Mouse (Mus musculus) heart, embryonic 12.5 days (tissue): ENCODE results near the gene Klrb1f. TPM values are rescaled to one million over a fixed set of nuclear protein-coding genes. Genes with fewer than 3 reads are reported as not detected.
"Not testable (repeated sequence)": the region's sequence is repeated elsewhere in the genome, so short reads cannot be mapped to it uniquely, and the experiment has no call there.

ENCODE experiments used
- ATAC-seq: fragments of 200-750 bp; cut with Nextera tagmentation; 2 replicates; pipeline ENCODE4 v1.8.0; 2017; ENCODE audit warnings: moderate TSS enrichment, moderate library complexity; ENCODE audit not compliant: insufficient number of reproducible peaks, low FRiP score
- H3K27ac ChIP-seq: fragments of 300-500 bp; sonication (generic); 2 replicates; pipeline ENCODE4 v1.5.1; 2016; ENCODE audit warnings: mild to moderate bottlenecking, moderate library complexity; ENCODE audit not compliant: poor library complexity, severe bottlenecking
- H3K27me3 ChIP-seq: fragments of 300-500 bp; sonication (generic); replicated peaks from 2 replicates; pipeline ENCODE4 v1.6.1; 2016; ENCODE audit warnings: mild to moderate bottlenecking, moderate library complexity
- H3K36me3 ChIP-seq: fragments of 300-500 bp; sonication (generic); 2 replicates; pipeline ENCODE4 v1.6.1; 2016; ENCODE audit warnings: mild to moderate bottlenecking, moderate library complexity
- H3K4me1 ChIP-seq: fragments of 300-500 bp; sonication (generic); replicated peaks from 2 replicates; pipeline ENCODE4 v1.6.1; 2016; ENCODE audit warnings: mild to moderate bottlenecking
- H3K4me2 ChIP-seq: fragments of 300-500 bp; sonication (generic); 2 replicates; pipeline ENCODE4 v1.6.1; 2016; ENCODE audit warnings: mild to moderate bottlenecking, moderate library complexity
- H3K4me3 ChIP-seq: fragments of 300-500 bp; sonication (generic); 2 replicates; pipeline ENCODE4 v1.5.1; 2016; ENCODE audit warnings: mild to moderate bottlenecking
- H3K9ac ChIP-seq: fragments of 300-500 bp; sonication (generic); 2 replicates; pipeline ENCODE4 v1.6.1; 2016; ENCODE audit warnings: mild to moderate bottlenecking, moderate library complexity
- H3K9me3 ChIP-seq: fragments of 300-500 bp; sonication (generic); replicated peaks from 2 replicates; pipeline ENCODE4 v1.6.1; 2016; ENCODE audit warnings: mild to moderate bottlenecking, moderate library complexity
- WGBS: fragments of 180-500 bp; shearing (Covaris S2); methylation state at CpG from one replicate; pipeline ENCODE4 v1.1.7; 2016; 5-methylcytosine and 5-hydroxymethylcytosine counted together
- polyA plus RNA-seq: library from polyadenylated mRNA; unstranded; fragments of >200 nt; fragmentation: Nextera tagmentation; extraction: Ambion mirVana; gene quantifications from 2 replicates; pipeline ENCODE4 v1.2.1, GENCODE M21; 2016

The Klrb1f gene
- polyA plus RNA-seq, 1 experiment from 2014 or later: not detected

DNA sequence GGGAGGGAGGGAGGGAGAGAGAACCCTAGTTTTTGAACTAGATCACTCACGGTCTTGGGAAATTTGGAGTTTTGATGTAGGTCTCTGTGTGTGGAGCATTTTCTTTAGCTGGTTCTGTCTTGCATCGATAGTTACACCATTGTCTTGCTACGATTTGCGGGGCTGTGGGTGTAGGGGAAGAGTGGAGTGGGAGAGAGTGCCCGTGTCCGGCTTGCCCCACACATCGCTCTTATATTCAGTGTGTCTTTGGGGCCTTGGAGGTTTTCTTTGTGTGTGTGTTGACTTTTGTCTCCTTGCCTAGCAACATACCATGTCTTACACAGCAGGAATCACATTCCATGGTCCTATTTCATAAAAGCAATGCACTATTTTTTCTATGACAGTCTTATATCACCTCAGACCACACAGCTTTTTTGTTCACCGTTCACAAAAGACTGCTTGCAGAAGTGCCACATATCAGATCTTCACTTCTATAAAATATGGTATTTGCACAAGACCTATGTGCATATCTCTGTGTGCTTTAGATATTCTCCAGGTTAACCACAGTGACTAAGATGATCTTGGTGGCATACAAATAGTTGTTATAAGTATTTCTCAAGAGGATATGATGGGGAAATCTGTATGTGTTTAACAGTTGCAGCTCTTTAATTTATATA is 4.0 kb downstream of the Klrb1f start:
- Histone ChIP-seq H3K4me1 (0 out of 2 replicates have a peak, but pooled peaks cover 2% of the 10 kb centered on the region), H3K9me3 (no peaks in the 10 kb centered on the region), H3K27me3 (no peaks in the 10 kb centered on the region), H3K9ac (0 out of 2 replicates have a peak overlapping the region, but pooled peaks have one; percentile 52), H3K4me3 (peak overlapping the region; percentile 56), H3K36me3 (no peaks in the 10 kb centered on the region), H3K4me2 (peak overlapping the region; percentile 70), H3K27ac (no peak overlapping the region)
- WGBS: 2% methylated on average over 8 of the region's 8 CpGs
- no peak for ATAC-seq

- 0 out of 2 replicates have a peak, but pooled peaks cover 2% of the 10 kb centered on the region for H3K4me1 ChIP-seq
- no peak overlapping the region for H3K4me3 ChIP-seq
- no peaks in the 10 kb centered on the region for H3K27me3 ChIP-seq
- no peak overlapping the region for H3K9ac ChIP-seq
- H3K27ac ChIP-seq: no peak overlapping the region
- no peak overlapping the region for H3K4me2 ChIP-seq
- no peaks in the 10 kb centered on the region for H3K9me3 ChIP-seq
- no peak for ATAC-seq
- WGBS: 71% methylated on average over 3 of the region's 3 CpGs
- no peaks in the 10 kb centered on the region for H3K36me3 ChIP-seq
These were observed 5.4 kb downstream of the Klrb1f start for GRCm38 (mm10) chr6:129051086-129051485.

DNA sequence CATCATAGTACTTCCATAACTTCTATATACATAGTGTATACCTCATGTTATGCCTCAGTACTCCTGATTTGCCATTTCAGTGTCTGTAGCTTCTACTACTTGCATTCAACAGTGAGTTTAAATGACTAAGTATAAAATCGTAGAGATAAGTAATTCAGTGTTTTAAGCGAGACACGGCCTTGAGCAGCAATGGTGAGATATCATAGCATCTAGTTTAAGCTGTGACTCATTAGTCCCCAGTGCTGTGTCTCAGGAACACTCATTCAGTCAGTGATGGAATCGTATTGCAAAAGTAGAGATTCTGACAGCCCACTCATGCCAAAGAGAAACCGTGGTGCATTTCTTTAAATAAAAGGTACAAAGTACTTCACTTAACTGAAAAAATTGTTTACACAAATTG is 6.0 kb downstream of the Klrb1f start:
- no peak for ATAC-seq
- Histone ChIP-seq H3K4me3 (no peak overlapping the region), H3K27me3 (no peaks in the 10 kb centered on the region), H3K9me3 (no peaks in the 10 kb centered on the region), H3K36me3 (no peaks in the 10 kb centered on the region), H3K4me2 (no peak overlapping the region), H3K27ac (no peak overlapping the region), H3K4me1 (0 out of 2 replicates have a peak, but pooled peaks cover 2% of the 10 kb centered on the region), H3K9ac (no peak overlapping the region)
- WGBS: 74% methylated on average over 5 of the region's 5 CpGs

DNA sequence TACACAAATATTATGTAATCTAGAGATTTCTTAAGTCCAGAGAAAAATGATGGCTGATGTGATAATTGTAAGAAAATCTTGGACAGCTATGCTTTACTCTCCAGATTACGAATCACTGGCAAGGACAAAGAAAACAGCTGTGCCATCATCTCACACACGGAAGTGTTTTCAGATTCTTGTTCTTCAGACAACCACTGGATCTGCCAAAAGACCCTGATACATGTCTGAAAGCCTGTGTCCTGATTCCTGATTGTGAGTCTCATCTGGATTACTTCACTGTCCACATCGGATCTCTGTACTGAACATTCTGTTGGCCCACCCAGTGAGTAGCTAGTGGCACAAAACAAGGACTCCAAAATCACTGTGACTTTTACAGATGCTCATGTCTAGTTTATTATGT is 10.5 kb downstream of the Klrb1f start:
- Histone ChIP-seq H3K9me3 (no peaks in the 10 kb centered on the region), H3K27ac (no peak overlapping the region), H3K36me3 (no peaks in the 10 kb centered on the region), H3K27me3 (no peaks in the 10 kb centered on the region), H3K4me1 (no peaks in the 10 kb centered on the region), H3K9ac (no peak overlapping the region), H3K4me2 (no peak overlapping the region), H3K4me3 (no peak overlapping the region)
- ATAC-seq: no peak
- WGBS: 80% methylated on average over 3 of the region's 3 CpGs

GRCm38 (mm10) chr6:129058013-129058412 is 12.3 kb downstream of the Klrb1f start:
- Histone ChIP-seq H3K4me2 (no peak overlapping the region), H3K36me3 (no peaks in the 10 kb centered on the region), H3K9me3 (no peaks in the 10 kb centered on the region), H3K27me3 (no peaks in the 10 kb centered on the region), H3K4me3 (no peak overlapping the region), H3K4me1 (no peaks in the 10 kb centered on the region), H3K27ac (no peak overlapping the region), H3K9ac (no peak overlapping the region)
- ATAC-seq: no peak

DNA sequence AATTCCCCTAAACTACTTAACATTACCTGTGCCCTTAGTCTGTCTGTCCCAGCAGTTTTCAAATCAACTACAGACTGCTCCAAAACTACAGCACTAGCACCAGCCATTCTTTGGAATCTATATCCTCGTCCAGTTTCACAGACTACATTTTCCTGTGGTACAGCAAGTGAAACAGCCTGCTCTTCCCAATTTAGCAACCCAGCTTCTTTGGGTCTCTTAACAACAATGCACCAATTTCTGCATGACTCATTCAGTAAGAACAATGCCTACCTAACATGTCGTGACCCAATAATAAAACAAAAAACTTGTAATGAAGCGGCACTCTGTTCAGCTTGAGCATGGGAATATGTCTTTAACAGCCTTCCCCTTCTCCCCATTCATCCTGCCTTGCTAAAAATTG is 19.7 kb downstream of the Klrb1f start:
- no peaks in the 10 kb centered on the region for H3K27me3 ChIP-seq
- no peaks in the 10 kb centered on the region for H3K4me1 ChIP-seq
- no peak overlapping the region for H3K27ac ChIP-seq
- ATAC-seq: no peak
- H3K9me3 ChIP-seq: no peaks in the 10 kb centered on the region
- 64% methylated on average over 3 of the region's 3 CpGs for WGBS
- no peaks in the 10 kb centered on the region for H3K36me3 ChIP-seq
- no peak overlapping the region for H3K9ac ChIP-seq
- no peak overlapping the region for H3K4me3 ChIP-seq
- H3K4me2 ChIP-seq: no peak overlapping the region

DNA sequence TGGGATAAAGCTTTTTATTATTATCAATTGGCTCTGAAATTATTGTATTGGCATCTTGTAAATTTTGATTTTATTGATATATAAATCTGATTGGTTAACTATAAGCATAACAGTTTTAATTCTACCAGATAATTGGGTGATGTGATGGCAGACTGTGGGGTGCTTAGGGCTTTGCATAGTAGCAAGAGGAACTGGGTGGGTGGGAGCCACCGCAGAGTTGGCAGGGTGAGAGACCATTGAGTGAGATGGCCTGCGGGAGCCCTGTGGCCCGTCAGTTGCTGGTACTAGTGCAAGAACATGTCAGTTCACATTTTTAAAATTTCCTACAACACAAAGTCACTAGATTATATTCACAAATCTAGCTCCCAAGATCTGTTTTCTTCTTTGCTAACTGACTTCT is 20.2 kb downstream of the Klrb1f start:
- no peaks in the 10 kb centered on the region for H3K9me3 ChIP-seq
- H3K9ac ChIP-seq: no peak overlapping the region
- ATAC-seq: no peak
- H3K4me2 ChIP-seq: no peak overlapping the region
- no peaks in the 10 kb centered on the region for H3K36me3 ChIP-seq
- H3K27ac ChIP-seq: no peak overlapping the region
- 88% methylated on average over 3 of the region's 3 CpGs for WGBS
- no peaks in the 10 kb centered on the region for H3K27me3 ChIP-seq
- no peak overlapping the region for H3K4me3 ChIP-seq
- H3K4me1 ChIP-seq: no peaks in the 10 kb centered on the region

DNA sequence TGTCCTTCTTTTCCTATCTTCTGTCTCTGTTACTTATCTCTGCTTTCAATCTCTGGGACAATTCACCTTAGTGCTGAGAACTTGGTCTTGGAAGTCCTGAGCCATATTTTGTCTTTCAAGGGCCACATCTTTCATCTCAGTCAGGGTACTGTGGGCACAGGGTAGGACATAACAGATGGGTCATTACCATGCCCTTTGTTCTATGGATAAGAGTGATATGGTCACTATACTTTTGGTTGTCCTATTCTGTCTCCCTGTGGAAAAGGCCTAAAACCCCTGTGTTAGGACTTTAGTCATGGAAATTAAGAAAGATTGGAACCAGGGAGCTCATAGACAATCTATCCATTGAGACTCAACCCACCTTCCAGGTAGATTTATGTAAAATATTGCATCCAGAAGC is 20.8 kb downstream of the Klrb1f start:
- Histone ChIP-seq H3K27me3 (no peaks in the 10 kb centered on the region), H3K9ac (no peak overlapping the region), H3K4me1 (no peaks in the 10 kb centered on the region), H3K4me2 (no peak overlapping the region), H3K4me3 (no peak overlapping the region), H3K9me3 (no peaks in the 10 kb centered on the region), H3K27ac (no peak overlapping the region), H3K36me3 (no peaks in the 10 kb centered on the region)
- no peak for ATAC-seq

DNA sequence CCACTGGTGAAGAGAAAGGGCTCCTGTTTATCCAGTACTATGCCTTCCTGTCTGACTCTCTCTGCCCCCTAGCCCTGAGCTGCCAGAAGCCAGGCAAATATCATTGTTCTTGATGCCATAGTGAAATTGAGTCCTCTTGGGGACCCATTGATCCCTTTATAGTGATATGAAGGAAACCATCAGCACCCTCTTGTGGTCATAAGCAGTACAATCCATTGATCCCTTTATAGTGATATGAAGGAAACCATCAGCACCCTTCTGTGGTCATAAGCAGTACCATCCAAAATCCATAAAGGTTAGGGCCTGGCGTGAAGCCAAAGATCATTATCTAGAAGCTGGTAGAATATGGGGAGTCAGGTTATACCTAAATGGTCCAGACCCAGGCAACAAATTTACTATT is 21.3 kb downstream of the Klrb1f start:
- H3K9me3 ChIP-seq: no peaks in the 10 kb centered on the region
- H3K4me2 ChIP-seq: no peak overlapping the region
- no peaks in the 10 kb centered on the region for H3K27me3 ChIP-seq
- H3K9ac ChIP-seq: no peak overlapping the region
- H3K4me3 ChIP-seq: no peak overlapping the region
- no peaks in the 10 kb centered on the region for H3K4me1 ChIP-seq
- no peak overlapping the region for H3K27ac ChIP-seq
- H3K36me3 ChIP-seq: no peaks in the 10 kb centered on the region
- ATAC-seq: no peak
- 68% methylated on average over 1 of the region's 1 CpGs for WGBS

DNA sequence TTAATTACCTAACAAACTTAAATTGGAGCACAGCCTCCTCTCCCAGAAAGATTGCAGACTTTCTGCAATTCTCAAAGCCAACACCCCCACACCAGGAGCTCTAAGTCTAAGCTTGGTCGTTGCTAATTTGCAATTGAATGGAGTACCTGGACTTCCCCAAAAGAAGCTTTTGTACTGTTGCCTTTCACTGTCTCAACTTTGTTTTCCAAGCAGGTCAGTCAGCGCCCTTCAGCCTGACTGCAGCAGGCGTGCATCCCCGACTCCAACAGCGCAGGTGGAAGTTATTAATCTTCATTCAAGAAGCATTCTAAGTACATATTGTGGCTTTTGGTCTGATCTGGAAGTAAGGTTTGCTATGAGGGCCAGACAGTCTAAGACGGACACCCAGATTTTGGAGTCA is 39.4 kb downstream of the Klrb1f start:
- Histone ChIP-seq H3K27ac (no peak overlapping the region), H3K9me3 (peaks cover 7% of the 10 kb centered on the region), H3K9ac (no peak overlapping the region), H3K27me3 (no peaks in the 10 kb centered on the region), H3K36me3 (no peaks in the 10 kb centered on the region), H3K4me3 (no peak overlapping the region), H3K4me2 (no peak overlapping the region), H3K4me1 (no peaks in the 10 kb centered on the region)
- no peak for ATAC-seq
- WGBS: 82% methylated on average over 6 of the region's 6 CpGs

DNA sequence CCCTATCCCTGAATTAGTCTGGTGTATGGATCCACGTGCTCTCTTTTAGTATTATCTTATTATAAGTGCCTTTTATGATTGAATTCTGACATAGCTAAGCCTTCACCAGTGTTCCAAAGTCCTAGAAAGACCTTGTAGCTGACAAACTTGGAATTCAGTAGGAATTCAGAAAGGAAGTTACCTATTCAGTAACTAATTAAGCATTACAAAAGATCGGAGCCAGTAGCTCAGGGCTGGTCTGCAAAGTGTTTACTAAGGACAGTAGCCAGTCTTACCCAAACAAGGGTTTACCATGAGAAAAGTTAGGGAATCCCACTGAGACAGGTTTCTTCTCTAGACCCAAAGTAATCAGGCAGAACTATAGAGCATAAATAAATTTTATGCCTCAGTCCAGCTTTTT is 40.3 kb downstream of the Klrb1f start:
- H3K4me2 ChIP-seq, H3K9me3 ChIP-seq, H3K9ac ChIP-seq, H3K36me3 ChIP-seq, H3K27ac ChIP-seq, H3K4me1 ChIP-seq, H3K4me3 ChIP-seq, H3K27me3 ChIP-seq, ATAC-seq: not testable (repeated sequence)
- WGBS: 73% methylated on average over 2 of the region's 2 CpGs

DNA sequence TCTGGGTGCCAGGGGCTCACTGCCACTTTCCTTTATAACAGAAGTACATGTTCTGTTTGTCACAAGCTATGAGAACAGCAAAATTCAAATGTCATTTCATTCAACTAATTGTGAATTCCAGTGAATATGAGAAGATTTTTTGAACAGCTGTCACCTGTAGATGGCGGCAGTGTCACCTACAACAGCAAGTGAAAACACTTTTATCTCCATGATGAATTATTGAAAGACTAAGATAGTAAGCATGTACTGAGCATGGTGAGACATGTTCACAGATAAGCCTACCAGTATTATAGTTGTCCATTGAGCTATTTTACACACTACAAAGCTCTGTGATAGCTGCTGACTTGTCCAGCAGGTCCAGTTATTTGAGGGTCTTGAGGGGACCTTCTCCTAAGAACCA is 42.5 kb downstream of the Klrb1f start:
- ATAC-seq: no peak
- WGBS: 72% methylated on average over 1 of the region's 1 CpGs
- H3K9me3 ChIP-seq: peaks cover 19% of the 10 kb centered on the region
- no peaks in the 10 kb centered on the region for H3K4me1 ChIP-seq
- no peak overlapping the region for H3K4me2 ChIP-seq
- no peak overlapping the region for H3K9ac ChIP-seq
- H3K4me3 ChIP-seq: no peak overlapping the region
- H3K27ac ChIP-seq: no peak overlapping the region
- no peaks in the 10 kb centered on the region for H3K27me3 ChIP-seq
- H3K36me3 ChIP-seq: no peaks in the 10 kb centered on the region
